Mouse (Mus musculus) ES-CJ7 (cell line): ENCODE results near the gene Ccdc28b.

ENCODE experiments used
- DNase-seq: peaks from one replicate; pipeline ENCODE4 v3.0.0; 2011; ENCODE audit warnings: low read depth, low spot score

Gene Ccdc28b

GRCm38 (mm10) chr4:129623681-129624091 lies at the start of gene Ccdc28b:
Ccdc28b (minus strand) TSS chr4:129623947.
- peak; percentile 42 for DNase-seq

GRCm38 (mm10) chr4:129672878-129673449 lies 49.2 kb upstream of the Ccdc28b start:
- no peak for DNase-seq

GRCm38 (mm10) chr4:129672083-129672877 lies 48.5 kb upstream of the Ccdc28b start, which contains the start of gene Kpna6:
Kpna6 (minus strand) TSS chr4:129672767.
- DNase-seq = peak; percentile 93

- DNase-seq = peak; percentile 73
These were observed 47.8 kb upstream of the Ccdc28b start for GRCm38 (mm10) chr4:129671491-129672082.

GRCm38 (mm10) chr4:129662255-129662813 lies 38.6 kb upstream of the Ccdc28b start:
- no peak for DNase-seq

GRCm38 (mm10) chr4:129661584-129661983 lies 37.8 kb upstream of the Ccdc28b start:
- DNase-seq = no peak

- no peak for DNase-seq
These were observed 31.0 kb upstream of the Ccdc28b start for GRCm38 (mm10) chr4:129654770-129655169.

- no peak for DNase-seq
These were observed 26.6 kb upstream of the Ccdc28b start for GRCm38 (mm10) chr4:129650359-129650758.

GRCm38 (mm10) chr4:129648656-129649055 lies 24.9 kb upstream of the Ccdc28b start:
- no peak for DNase-seq

GRCm38 (mm10) chr4:129645204-129645603 lies 21.5 kb upstream of the Ccdc28b start:
- DNase-seq = no peak

GRCm38 (mm10) chr4:129641756-129642155 lies 18.0 kb upstream of the Ccdc28b start:
- peak; percentile 31 for DNase-seq

- DNase-seq = peak; percentile 98
These were observed 17.1 kb upstream of the Ccdc28b start, which contains the start of gene Txlna for GRCm38 (mm10) chr4:129640638-129641467. Txlna (minus strand) TSS chr4:129641065.

- DNase-seq = no peak
These were observed 16.4 kb upstream of the Ccdc28b start for GRCm38 (mm10) chr4:129640101-129640637.

- no peak for DNase-seq
These were observed 15.5 kb upstream of the Ccdc28b start for GRCm38 (mm10) chr4:129639221-129639620.

GRCm38 (mm10) chr4:129633852-129634251 lies 10.1 kb upstream of the Ccdc28b start:
- no peak for DNase-seq

- DNase-seq = no peak
These were observed 8.1 kb upstream of the Ccdc28b start for GRCm38 (mm10) chr4:129631867-129632266.

- DNase-seq = no peak
These were observed 7.2 kb upstream of the Ccdc28b start for GRCm38 (mm10) chr4:129630944-129631343.

- DNase-seq = no peak
These were observed 2.3 kb upstream of the Ccdc28b start for GRCm38 (mm10) chr4:129626035-129626434.

GRCm38 (mm10) chr4:129625496-129625895 lies 1.7 kb upstream of the Ccdc28b start:
- no peak for DNase-seq

- DNase-seq = no peak
These were observed 1.3 kb upstream of the Ccdc28b start for GRCm38 (mm10) chr4:129625029-129625370.
